Mouse (Mus musculus) liver, embryonic 16.5 days (tissue): ENCODE data around the gene Vmn2r68. TPM values are rescaled to one million over a fixed set of nuclear protein-coding genes. Genes with fewer than 3 reads are reported as not detected.

Experiments used
- ATAC-seq: fragments of 200-750 bp; cut with Nextera tagmentation; 2 replicates; pipeline ENCODE4 v1.8.0; 2017; ENCODE audit warnings: low read depth, mild to moderate bottlenecking, moderate number of reproducible peaks, moderate library complexity
- H3K27ac ChIP-seq: fragments of 300-500 bp; sonication (generic); 2 replicates; pipeline ENCODE4 v1.5.1; 2014; ENCODE audit warnings: mild to moderate bottlenecking, low read length
- H3K27me3 ChIP-seq: fragments of 300-500 bp; sonication (generic); 2 replicates; pipeline ENCODE4 v1.6.1; 2014; ENCODE audit warnings: low read depth, low read length, mixed read lengths; ENCODE audit not compliant: control insufficient read depth, insufficient read depth
- H3K36me3 ChIP-seq: fragments of 300-500 bp; sonication (generic); 2 replicates; pipeline ENCODE4 v1.6.1; 2014; ENCODE audit warnings: mild to moderate bottlenecking; ENCODE audit not compliant: control insufficient read depth, insufficient read depth
- H3K4me1 ChIP-seq: fragments of 300-500 bp; sonication (generic); 2 replicates; pipeline ENCODE4 v1.6.1; 2014; ENCODE audit warnings: low read depth, low read length, mixed read lengths; ENCODE audit not compliant: control insufficient read depth
- H3K4me2 ChIP-seq: fragments of 300-500 bp; sonication (generic); 2 replicates; pipeline ENCODE4 v1.6.1; 2014; ENCODE audit warnings: low read depth, low read length, mixed read lengths
- H3K4me3 ChIP-seq: fragments of 300-500 bp; sonication (generic); 2 replicates; pipeline ENCODE4 v1.5.1; 2014; ENCODE audit warnings: low read depth, mild to moderate bottlenecking, low read length
- H3K9ac ChIP-seq: fragments of 300-500 bp; sonication (generic); 2 replicates; pipeline ENCODE4 v1.6.1; 2014; ENCODE audit warnings: low read depth, low read length
- H3K9me3 ChIP-seq: fragments of 300-500 bp; sonication (generic); replicated peaks from 2 replicates; pipeline ENCODE4 v1.6.1; 2016; ENCODE audit warnings: low read length; ENCODE audit not compliant: control insufficient read depth
- polyA plus RNA-seq: library from polyadenylated mRNA; unstranded; fragments of >200 nt; fragmentation: Nextera tagmentation; extraction: Ambion mirVana; gene quantifications from 2 replicates; pipeline ENCODE4 v1.2.1, GENCODE M21; 2015

Vmn2r68 gene
- not detected in 2 replicates for polyA plus RNA-seq

GRCm38 (mm10) chr7:85237683-85238082 lies at the start of gene Vmn2r68:
TSS of gene Vmn2r68 (minus strand) at chr7:85237783.
- Histone ChIP-seq H3K9ac (no peak within 1 kb of the TSS), H3K27me3 (no peaks in the 10 kb centered on the region), H3K4me3 (no peak within 1 kb of the TSS), H3K9me3 (no peaks in the 10 kb centered on the region), H3K4me2 (no peak within 1 kb of the TSS), H3K36me3 (no peaks in the 10 kb centered on the region), H3K4me1 (no peaks in the 10 kb centered on the region), H3K27ac (no peak within 1 kb of the TSS)
- ATAC-seq = no peak

Other genes with a start within 250 kb of the Vmn2r68 start
- gene Vmn2r66, start 225.5 kb downstream of the Vmn2r68 start, polyA plus RNA-seq = not detected in 2 replicates
- gene Vmn2r67, start 81.8 kb downstream of the Vmn2r68 start, polyA plus RNA-seq = not detected in 2 replicates
- not detected in 2 replicates for gene Vmn2r69, start 178.1 kb upstream of the Vmn2r68 start, polyA plus RNA-seq